In genomic region chr5:127633188-127633587, GRCm38 (mm10) we compare ENCODE assay signal across 10 mouse cellular contexts. TPM values are rescaled to one million over a fixed set of nuclear protein-coding genes. Genes with fewer than 3 reads are reported as not detected.
DNase-seq lines count a peak whose midpoint lies in the region; ATAC-seq and TF ChIP-seq lines count a peak whose summit lies in the region.
"Had no signal": no experiment of that assay in that cellular context is flagged by ENCODE, and none has a peak within 500 bp of the region (broad histone marks: within the 10 kb centered on the region; RNA-seq: fewer than 3 reads in every experiment).

No protein-coding gene starts in this region.

- intact Hi-C loops in heart, postnatal 25 days (cut with DNase I), result no loop called here

- H3K27me3 ChIP-seq in heart, embryonic 13.5 days (replicated peaks), result peaks cover 51% of the 10 kb centered on the region
- peaks cover 31% of the 10 kb centered on the region for H3K27me3 ChIP-seq in embryonic facial prominence, embryonic 13.5 days
- peaks cover 8% of the 10 kb centered on the region; the same call in 1 of the 2 replicates for H3K27me3 ChIP-seq in intestine, postnatal 0 days (replicated peaks; ENCODE audit: control insufficient read depth, insufficient read depth, low read length)
- H3K27me3 ChIP-seq in midbrain, embryonic 11.5 days (ENCODE audit: control insufficient read depth, insufficient read depth, low read length), result no peaks in the 10 kb centered on the region

- H3K9ac ChIP-seq in heart, embryonic 13.5 days, result no peak overlapping the region
- H3K9ac ChIP-seq in embryonic facial prominence, embryonic 13.5 days, result 0 out of 2 replicates have a peak overlapping the region, but pooled peaks have one; percentile 75
- no peak overlapping the region for H3K9ac ChIP-seq in intestine, postnatal 0 days (ENCODE audit: low read depth, low read length)
- no peak overlapping the region for H3K9ac ChIP-seq in midbrain, embryonic 11.5 days (ENCODE audit: low read length)

- no peak for ATAC-seq in heart, embryonic 13.5 days (ENCODE audit: extremely low read depth, insufficient number of reproducible peaks, low FRiP score, low TSS enrichment)
- no peak for ATAC-seq in embryonic facial prominence, embryonic 13.5 days (ENCODE audit: insufficient number of reproducible peaks, insufficient read depth, low FRiP score, low TSS enrichment, low read depth)
- ATAC-seq in intestine, postnatal 0 days, result no peak
- no peak for ATAC-seq in midbrain, embryonic 11.5 days (ENCODE audit: low FRiP score)

- no peak overlapping the region for H3K4me3 ChIP-seq in heart, embryonic 13.5 days
- peak overlapping the region; percentile 54 for H3K4me3 ChIP-seq in embryonic facial prominence, embryonic 13.5 days
- 0 out of 2 replicates have a peak overlapping the region, but pooled peaks have one; percentile 33 for H3K4me3 ChIP-seq in intestine, postnatal 0 days (ENCODE audit: low read depth, low read length)
- H3K4me3 ChIP-seq in midbrain, embryonic 11.5 days (ENCODE audit: low read depth, low read length), result peak overlapping the region; percentile 53; the same call in 1 of the 2 replicates

- peak overlapping the region; percentile 73; the same call in 1 of the 2 replicates for H3K4me2 ChIP-seq in heart, embryonic 13.5 days
- peak overlapping the region; percentile 98 for H3K4me2 ChIP-seq in embryonic facial prominence, embryonic 13.5 days
- peak overlapping the region; percentile 66 for H3K4me2 ChIP-seq in intestine, postnatal 0 days (replicated peaks; ENCODE audit: low read depth)
- peak overlapping the region; percentile 98; the same call in 1 of the 2 replicates for H3K4me2 ChIP-seq in midbrain, embryonic 11.5 days

- peaks cover 8% of the 10 kb centered on the region for H3K4me1 ChIP-seq in heart, embryonic 13.5 days
- peaks cover 8% of the 10 kb centered on the region; the same call in 1 of the 2 replicates for H3K4me1 ChIP-seq in embryonic facial prominence, embryonic 13.5 days
- no peaks in the 10 kb centered on the region for H3K4me1 ChIP-seq in intestine, postnatal 0 days (replicated peaks; ENCODE audit: control insufficient read depth, insufficient read depth, low read length)
- H3K4me1 ChIP-seq in midbrain, embryonic 11.5 days (ENCODE audit: control insufficient read depth, insufficient read depth, low read length), result peaks cover 5% of the 10 kb centered on the region; the same call in 1 of the 2 replicates

- H3K27ac ChIP-seq in heart, embryonic 13.5 days (replicated peaks), result no peak overlapping the region
- H3K27ac ChIP-seq in embryonic facial prominence, embryonic 13.5 days, result no peak overlapping the region
- H3K27ac ChIP-seq in intestine, postnatal 0 days (ENCODE audit: low read depth, low read length), result no peak overlapping the region
- H3K27ac ChIP-seq in midbrain, embryonic 11.5 days (ENCODE audit: low read depth, low read length), result no peak overlapping the region

- no peaks in the 10 kb centered on the region for H3K36me3 ChIP-seq in heart, embryonic 13.5 days
- no peaks in the 10 kb centered on the region for H3K36me3 ChIP-seq in embryonic facial prominence, embryonic 13.5 days
- H3K36me3 ChIP-seq in intestine, postnatal 0 days (ENCODE audit: control insufficient read depth, insufficient read depth), result no peaks in the 10 kb centered on the region
- H3K36me3 ChIP-seq in midbrain, embryonic 11.5 days (ENCODE audit: control insufficient read depth, insufficient read depth, low read length), result no peaks in the 10 kb centered on the region

- 24% methylated on average over 4 of the region's 4 CpGs for WGBS in heart, embryonic 13.5 days
- 33% methylated on average over 4 of the region's 4 CpGs for WGBS in embryonic facial prominence, embryonic 13.5 days
- 10% methylated on average over 4 of the region's 4 CpGs for WGBS in intestine, postnatal 0 days
- WGBS in midbrain, embryonic 11.5 days, result 41% methylated on average over 4 of the region's 4 CpGs

- no peak for TF ChIP-seq CTCF in intestine, postnatal 0 days (IDR thresholded peaks at IDR 0.05; ENCODE audit: low read depth)

- no peaks in the 10 kb centered on the region for H3K9me3 ChIP-seq in heart, embryonic 13.5 days
- H3K9me3 ChIP-seq in embryonic facial prominence, embryonic 13.5 days, result no peaks in the 10 kb centered on the region
- H3K9me3 ChIP-seq in intestine, postnatal 0 days (ENCODE audit: control insufficient read depth), result no peaks in the 10 kb centered on the region
- no peaks in the 10 kb centered on the region for H3K9me3 ChIP-seq in midbrain, embryonic 11.5 days (ENCODE audit: control insufficient read depth, low read length)

- DNase-seq in heart, postnatal 25 days (ENCODE audit: low spot score), result no peak
- DNase-seq in midbrain, embryonic 11.5 days (ENCODE audit: low spot score, missing footprints), result peak; percentile 85
- DNase-seq in T-cell, adult 2 months (ENCODE audit: low spot score), result no peak
- no peak for DNase-seq in yolk sac, embryonic 10.5 days (ENCODE audit: low spot score)
- DNase-seq in adrenal gland, adult 8-10 months, result no peak
- DNase-seq: thymus, postnatal 36 days had no signal

RNA-seq across cellular contexts. Expression of gene Slc15a4, which starts 0.5 kb away (rescaled TPM):
- 14.1 and 16.7 TPM in 2 replicates for polyA plus RNA-seq in heart, embryonic 13.5 days (2015; fragmentation: Nextera tagmentation; extraction: Ambion mirVana)
- 10 to 100 TPM; 11.9 to 13.1 TPM for total RNA-seq in heart, postnatal 25 days (2021)
- 22.5 and 22.8 TPM in 2 replicates for polyA plus RNA-seq in embryonic facial prominence, embryonic 13.5 days (2015; fragmentation: Nextera tagmentation; extraction: Ambion mirVana)
- 6.9 and 8.6 TPM in 2 replicates for polyA plus RNA-seq in intestine, postnatal 0 days (2015; fragmentation: Nextera tagmentation; extraction: Ambion mirVana)
- polyA plus RNA-seq in midbrain, embryonic 11.5 days (2014; fragmentation: Nextera tagmentation; extraction: Ambion mirVana), result 21.0 and 23.1 TPM in 2 replicates
- total RNA-seq in adrenal gland, adult 8-10 months (2022), result 10 to 100 TPM; 16.9 to 20.0 (median 19.1) TPM

RNA-seq across cellular contexts. Expression of gene Glt1d1, which starts 1.1 kb away (rescaled TPM):
- not detected in 2 replicates for polyA plus RNA-seq in heart, embryonic 13.5 days (2015; fragmentation: Nextera tagmentation; extraction: Ambion mirVana)
- not detected for total RNA-seq in heart, postnatal 25 days (2021)
- polyA plus RNA-seq in embryonic facial prominence, embryonic 13.5 days (2015; fragmentation: Nextera tagmentation; extraction: Ambion mirVana), result 0.91 and 1.0 TPM in 2 replicates
- polyA plus RNA-seq in intestine, postnatal 0 days (2015; fragmentation: Nextera tagmentation; extraction: Ambion mirVana), result 0.04 TPM in 1 of 2 replicates, not detected in the other
- polyA plus RNA-seq in midbrain, embryonic 11.5 days (2014; fragmentation: Nextera tagmentation; extraction: Ambion mirVana), result 0.33 and 1.1 TPM in 2 replicates
- total RNA-seq in adrenal gland, adult 8-10 months (2022), result 1 to 10 TPM in 1 of 4 experiments, under 1 TPM in 3; 0.46 to 3.1 (median 0.55) TPM
- total RNA-seq: gastrocnemius, postnatal 4 days had no signal
